Mouse (Mus musculus) heart, adult 18-20 months (tissue): ENCODE results near the gene Uvrag. TPM values are rescaled to one million over a fixed set of nuclear protein-coding genes. Genes with fewer than 3 reads are reported as not detected.
A peak's percentile ranks its signal among the peaks of the same experiment; 100 is the strongest.

Source experiments
- DNase-seq, 2 experiments: peaks; one replicate each; pipeline ENCODE4 v3.0.0; 2021 to 2022; ENCODE audit warnings: mixed read lengths in 1 of 2
- total RNA-seq, 2 experiments: library from RNA; stranded (reverse); gene quantifications; 2 replicates each; pipeline ENCODE4 v1.2.3; 2021

Uvrag gene
- total RNA-seq, 2 experiments from 2014 or later, result 17.4 to 19.9 TPM

DNA sequence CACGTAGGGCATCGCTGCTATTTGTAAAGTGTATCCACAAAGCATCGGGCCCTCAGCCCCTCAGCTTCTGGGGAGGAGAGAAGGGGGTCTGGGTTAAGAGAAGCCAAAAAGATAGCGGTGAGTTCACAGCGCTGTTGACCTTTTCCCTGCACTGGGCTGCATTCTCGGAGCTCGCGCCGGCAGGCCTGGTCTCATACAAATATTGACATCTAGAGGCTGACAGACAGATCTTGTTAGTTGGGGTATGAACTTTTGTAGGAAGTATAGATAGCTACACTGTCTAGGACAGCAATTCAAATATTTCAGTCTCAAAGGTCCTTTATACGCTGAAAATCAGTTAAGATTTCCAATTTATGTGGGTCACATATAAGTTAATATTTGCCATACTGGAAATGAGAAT lies 205.7 kb downstream of the Uvrag start:
- DNase-seq, result no peak

- peak in 1 of 2 experiments; percentile 28 for DNase-seq
Observed at GRCm38 (mm10) chr7:98928336-98929025, 212.5 kb downstream of the Uvrag start.

DNA sequence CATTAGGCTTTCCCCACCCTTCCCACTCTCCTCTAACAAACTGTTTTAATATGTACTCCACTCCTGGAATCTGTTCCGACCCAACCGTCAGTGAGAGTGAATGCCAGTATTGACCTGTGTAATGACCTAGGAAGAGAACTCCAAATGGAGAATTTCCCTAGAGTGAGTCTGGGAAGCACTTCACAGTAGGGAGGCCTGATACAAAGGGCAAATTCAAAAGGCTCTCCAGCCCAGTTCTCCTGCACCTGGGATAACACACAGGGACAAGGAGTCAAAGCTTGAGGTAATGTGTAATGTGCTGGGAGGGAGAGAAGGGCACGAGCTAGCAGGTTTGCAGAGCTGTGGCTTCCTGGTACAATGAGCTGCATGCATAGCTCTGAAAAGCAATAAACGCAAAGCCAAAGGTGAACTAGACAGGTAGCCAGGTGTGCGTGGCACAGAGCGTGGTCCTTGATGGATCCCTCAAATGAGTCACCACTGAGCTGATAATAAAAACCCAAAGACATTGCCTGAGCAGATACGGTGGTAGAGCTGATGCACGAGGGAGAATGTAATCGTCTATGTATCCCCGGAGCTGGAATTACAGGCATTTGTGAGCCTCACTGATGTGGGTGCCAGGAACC lies 213.9 kb downstream of the Uvrag start:
- DNase-seq, result no peak

DNA sequence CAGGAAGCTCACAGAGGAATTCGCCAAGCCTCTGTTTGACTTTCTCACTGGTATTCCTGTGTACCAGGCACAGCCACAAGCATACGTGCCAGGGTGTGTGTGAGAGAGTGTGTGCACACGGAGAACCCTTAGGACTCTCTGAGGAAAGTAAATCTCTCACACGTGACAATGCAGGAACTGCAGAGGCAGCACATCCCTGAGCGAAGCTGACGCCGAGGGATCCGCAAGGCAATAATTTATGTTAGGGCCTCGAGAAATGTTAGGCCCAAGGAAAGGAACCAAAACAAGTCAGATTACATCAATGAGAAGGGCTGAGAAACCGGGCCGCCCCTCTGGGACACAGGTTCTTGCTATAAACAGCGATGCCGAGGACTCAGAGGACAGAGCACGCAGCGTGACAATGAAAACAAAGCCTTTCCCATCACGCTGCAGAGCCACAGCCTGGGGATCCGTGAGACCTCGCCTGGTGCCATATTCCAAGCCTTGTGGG lies 216.5 kb downstream of the Uvrag start:
- DNase-seq, result no peak

DNA sequence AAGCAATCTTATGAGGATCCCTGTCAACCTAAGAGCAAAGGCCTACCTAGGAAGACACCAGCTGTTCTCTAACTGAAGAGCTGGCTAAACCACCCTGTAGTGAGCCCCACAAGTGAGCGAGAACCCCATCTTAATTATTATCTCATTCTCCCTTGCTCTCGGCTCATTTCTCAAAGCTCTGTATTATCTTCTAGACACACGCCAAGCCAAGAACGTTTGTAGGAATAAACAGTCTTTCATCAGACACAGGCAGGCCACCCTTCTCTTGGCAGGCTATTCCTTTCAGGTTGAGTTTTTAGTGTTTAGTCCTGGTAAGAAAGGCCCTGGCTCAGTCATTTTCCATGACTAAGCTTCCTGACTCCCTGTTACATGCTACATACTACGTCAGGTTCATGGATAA lies 218.0 kb downstream of the Uvrag start:
- no peak for DNase-seq

DNA sequence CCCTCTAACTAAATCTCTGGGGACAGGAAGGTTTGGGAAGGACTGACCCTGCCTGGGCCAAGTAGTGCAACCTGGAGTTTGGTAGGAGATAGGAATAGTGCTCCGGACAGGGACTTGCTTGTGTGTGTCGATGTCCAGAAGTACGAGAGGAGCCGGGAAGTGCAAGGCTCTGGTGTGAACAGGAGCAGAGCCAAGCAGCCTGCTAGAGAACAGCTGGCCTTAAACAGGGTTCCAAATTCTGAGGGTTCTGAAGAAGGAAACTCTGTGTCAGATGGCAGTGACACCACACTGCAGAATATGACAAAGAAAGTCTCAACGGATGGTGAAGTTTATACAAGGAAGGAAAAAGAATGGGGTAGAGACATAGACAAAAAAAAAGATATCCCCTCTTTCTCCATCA lies 223.5 kb downstream of the Uvrag start:
- DNase-seq, result peak; percentile 54 to 64

DNA sequence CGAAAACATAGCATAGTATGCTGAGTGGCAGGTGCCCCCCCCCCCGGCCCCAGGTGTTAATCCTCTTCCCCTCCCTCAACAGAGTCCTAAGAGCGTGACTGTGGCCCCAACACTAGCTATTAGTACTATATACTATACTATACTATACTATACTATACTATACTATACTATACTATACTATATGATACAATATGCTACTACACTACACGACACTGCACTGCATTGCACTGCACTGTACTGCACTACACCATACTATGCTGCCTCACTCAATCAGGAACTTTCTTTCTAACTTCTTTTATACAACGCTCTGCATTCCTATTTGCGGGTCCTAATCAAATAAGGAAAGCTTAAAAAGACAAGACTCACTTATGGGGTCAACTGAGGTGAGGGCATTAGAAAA lies 224.4 kb downstream of the Uvrag start:
- no peak for DNase-seq

- no peak for DNase-seq
Observed at GRCm38 (mm10) chr7:98912953-98913360, 228.0 kb downstream of the Uvrag start.

DNA sequence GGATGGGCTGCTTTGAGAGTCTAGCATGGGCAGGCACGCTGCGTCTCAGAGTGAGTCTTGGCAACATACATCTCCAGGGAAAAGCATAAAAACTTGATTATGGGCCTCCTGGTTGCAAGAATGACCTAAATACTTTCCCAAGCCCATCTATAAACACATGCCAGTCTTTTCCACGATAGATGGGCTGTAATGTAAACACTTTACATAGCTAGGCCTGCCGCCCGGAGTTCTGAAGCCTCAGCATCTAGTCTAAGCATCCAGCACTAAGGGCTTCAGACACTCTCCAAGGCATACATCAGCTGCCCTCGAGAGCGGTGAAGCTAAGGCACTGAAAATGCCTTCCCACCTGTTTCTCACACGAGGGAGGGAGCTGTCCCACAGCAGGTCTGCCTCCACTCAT lies 229.7 kb downstream of the Uvrag start:
- DNase-seq, result no peak

- no peak for DNase-seq
Observed at GRCm38 (mm10) chr7:98910712-98911111, 230.2 kb downstream of the Uvrag start.

DNA sequence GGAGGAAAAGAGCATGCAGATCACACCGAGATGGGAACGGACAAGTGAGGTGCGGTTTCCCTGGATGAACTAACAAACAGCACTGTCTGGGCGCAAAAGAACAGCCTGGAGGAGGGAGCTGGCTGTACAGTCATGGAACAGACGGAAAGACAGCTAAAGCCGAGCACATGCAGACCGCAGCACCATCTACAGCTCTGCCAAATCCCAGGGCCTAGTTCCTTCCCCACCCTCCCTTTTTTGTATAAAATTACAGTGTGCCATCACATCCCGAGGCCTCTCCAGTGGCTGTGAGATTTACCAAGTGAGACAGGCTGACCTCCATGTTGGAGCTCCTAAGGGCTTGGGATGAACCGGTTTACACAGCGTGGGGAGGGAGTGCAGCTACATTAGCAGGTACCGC lies 230.8 kb downstream of the Uvrag start:
- DNase-seq, result no peak

- DNase-seq, result no peak
Observed at GRCm38 (mm10) chr7:98907476-98907875, 233.5 kb downstream of the Uvrag start.

DNA sequence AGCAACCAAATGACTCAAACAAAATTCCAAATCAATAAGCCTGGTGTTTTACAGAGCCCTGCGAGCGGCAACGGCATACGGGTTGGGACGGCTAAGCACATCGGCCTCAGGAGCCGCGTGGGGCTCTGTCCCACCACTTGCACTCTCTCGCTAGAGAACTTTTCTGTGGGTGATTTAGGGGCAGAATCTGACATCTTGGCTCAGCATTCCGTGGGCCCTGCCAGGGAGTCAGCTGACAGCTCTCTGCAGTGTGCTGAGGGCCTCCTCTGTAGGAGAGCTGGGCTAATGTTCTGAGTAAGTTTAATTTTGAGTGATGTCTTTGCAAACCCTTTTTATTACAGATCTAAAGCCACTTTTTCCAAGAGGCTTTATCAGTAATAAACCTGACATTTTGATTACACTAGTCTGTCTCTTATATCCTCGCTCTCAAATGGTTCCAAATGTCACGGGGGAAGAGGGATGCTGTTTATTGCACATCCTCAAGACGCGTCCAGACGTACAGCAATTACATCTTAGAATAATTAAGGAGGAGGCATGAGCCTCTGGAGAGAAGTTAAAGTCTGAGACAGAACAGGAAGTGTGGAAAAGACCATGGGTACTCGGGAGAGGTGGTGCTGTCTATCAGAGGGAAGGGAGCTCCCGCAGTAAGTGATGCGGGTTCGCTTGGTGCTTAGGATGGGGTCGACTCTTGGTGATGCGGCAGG lies 236.1 kb downstream of the Uvrag start:
- no peak for DNase-seq

DNA sequence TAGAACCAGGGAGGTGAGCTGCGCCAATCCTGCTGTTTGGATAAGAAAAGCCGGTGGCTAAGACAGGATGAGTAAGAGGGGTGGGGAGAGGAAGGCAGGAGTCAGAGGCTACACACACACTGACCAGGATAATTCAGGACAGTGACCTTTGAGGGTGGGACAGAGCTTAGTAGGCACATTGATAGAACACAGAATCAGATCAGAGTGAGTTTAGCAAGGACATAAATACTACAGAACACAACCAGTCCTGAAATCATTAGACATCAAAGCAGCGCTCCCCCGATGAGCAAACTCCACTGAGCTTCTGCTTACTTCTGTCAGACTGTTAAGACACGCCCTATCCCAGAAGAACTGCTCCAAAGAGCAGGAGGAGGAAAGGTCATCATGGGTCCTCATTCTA lies 237.1 kb downstream of the Uvrag start:
- no peak for DNase-seq

- DNase-seq, result no peak
Observed at GRCm38 (mm10) chr7:98901120-98901519, 239.8 kb downstream of the Uvrag start.

DNA sequence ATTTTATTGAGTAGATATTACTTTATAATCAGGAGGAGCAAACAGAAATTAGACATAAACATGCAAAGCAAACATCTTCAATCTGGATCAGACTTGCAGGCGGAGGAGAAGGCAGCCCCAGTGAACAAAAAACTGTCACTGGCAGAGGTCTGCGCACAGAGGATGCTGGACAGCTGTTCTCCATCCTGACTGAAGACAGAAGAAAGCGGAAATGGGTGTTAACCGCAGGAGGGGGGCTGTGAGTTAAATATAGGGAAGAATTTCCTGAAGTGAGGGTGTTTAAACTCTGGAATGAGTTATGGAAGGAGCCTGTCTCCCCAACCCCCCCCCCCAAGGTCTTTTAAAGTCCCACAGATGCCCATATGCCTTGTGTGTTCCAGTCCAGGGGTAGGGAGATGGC lies 241.1 kb downstream of the Uvrag start:
- DNase-seq, result peak; percentile 57 to 69

DNA sequence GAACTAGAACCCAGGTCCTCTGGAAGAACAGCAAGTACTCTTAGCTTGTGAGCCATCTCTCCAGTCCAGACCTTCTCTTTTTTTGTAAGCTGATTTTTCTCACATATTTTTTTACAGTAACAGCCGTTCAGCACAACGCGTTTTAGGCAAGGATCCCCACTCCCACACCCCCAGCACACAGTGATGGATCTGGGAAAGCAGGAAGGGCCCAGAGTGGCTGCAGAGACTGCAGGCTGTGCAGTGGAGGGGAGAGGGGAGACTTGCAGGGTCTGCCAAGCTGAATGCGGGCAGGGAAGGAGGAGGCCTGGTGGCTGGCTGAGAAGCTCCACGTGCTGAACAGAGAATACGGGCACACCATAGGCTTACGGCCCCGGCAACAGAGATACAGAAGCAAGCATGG lies 243.6 kb downstream of the Uvrag start:
- DNase-seq, result no peak

DNA sequence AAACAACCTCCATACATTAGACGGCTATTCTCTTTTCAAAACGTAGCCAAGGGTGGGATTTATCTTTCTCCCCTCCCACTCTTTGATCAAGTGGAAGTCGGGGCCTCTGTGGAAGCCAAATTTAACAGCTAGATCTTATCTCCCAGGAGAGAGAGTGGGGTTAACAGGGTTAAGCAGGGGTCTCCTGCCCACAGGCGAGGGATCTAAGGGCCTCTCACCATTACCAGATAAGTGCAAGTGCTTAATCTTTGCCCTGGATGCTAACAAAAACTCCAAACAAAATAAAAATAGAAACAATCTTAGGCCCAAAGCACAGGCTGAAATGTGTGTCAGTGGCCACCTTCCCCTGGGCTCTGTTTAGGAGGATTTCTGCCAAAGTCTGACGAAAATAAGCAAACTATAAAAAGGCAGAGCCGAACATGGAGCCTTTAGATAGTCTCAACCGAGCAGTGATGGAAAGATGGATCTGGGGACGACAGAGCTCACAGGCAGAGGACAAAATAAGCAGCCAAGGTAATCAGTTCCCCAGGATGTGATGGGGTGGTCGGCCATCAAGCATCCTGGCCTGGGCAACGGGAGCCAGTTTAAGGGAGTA lies 245.3 kb downstream of the Uvrag start:
- DNase-seq, result peak; percentile 48 to 50

DNA sequence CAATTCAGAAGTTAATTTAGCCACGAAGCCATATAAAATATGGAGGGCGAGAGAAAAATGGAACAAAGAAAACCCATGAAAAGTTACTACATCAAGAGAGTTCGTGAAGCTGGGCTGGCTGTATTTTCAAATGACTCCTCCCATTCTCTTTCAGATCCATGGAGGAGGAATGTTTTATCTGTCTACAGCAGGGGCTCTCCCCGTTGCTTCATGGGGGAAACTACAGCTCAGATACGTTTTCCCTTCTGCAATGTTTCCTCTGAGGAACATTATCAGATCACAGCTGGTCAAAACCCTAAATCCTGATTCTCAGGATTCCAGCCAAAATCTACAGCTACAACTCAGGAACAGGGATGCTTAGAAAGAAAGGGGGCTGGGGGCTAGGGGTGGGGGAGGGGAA lies 246.2 kb downstream of the Uvrag start:
- no peak for DNase-seq

DNA sequence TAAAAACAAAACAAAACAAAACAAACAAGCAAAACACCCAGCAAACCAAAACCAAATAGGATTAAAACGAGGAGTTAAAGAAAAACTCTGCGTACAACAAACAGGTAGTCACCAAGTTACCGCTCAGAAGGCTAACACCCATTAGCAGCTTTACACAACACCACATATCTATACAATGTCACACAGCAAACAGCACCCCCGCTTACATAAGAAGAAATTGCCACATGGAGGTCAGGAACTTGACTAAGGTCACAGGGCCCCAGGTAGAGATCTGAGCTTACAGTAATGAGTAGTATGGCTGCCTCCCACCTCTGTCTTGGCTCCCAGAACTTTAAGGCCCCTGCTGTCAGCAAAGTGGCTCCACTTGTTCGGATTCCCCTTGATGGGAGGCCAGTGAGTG lies 246.6 kb downstream of the Uvrag start:
- DNase-seq, result no peak

DNA sequence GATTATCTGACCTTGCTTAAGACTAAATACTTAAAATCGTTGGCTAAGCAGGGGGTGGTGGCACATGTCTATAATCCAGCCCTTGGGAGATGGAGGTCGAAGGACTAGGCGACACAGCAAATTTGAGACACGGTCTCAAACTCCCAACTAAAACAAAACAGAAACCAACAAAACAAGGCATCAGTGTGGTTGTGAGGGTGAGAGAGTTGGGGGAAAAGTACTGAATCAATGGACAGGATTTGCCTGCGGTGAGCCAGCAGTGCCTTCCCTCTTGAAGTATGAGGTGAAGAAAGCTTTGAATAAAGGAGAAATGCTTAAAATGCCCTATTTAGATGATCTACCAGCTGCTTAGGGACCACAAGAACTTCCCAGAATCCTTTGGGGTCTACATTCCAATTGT lies 247.8 kb downstream of the Uvrag start:
- no peak for DNase-seq

- DNase-seq, result no peak
Observed at GRCm38 (mm10) chr7:98889211-98889610, 251.7 kb downstream of the Uvrag start.

- no peak for DNase-seq
Observed at GRCm38 (mm10) chr7:98888810-98889209, 252.1 kb downstream of the Uvrag start.
